11 mouse cellular contexts compared by ENCODE assay signal in the genomic region with DNA sequence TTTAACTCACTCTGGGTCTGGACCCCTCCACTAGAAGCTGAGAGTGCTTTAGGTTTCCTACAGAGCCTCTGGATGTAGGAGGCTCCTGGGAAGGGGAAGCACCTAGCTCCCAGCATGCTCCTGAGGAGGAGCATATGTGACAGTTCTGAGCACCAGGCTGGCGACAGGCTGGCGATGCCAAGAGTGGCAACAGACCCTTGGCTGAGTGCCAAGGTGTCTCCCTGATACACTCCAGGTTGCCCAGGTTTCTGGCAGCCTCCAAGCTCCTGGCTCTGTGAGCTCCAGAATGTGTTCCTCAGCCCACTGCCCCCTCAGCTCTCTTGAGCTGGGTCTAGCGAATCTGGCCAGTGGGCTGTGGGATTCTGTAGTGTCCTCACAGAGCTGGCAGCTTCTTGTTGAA. TPM values are rescaled to one million over a fixed set of nuclear protein-coding genes. Genes with fewer than 3 reads are reported as not detected.
DNase-seq lines count a peak whose midpoint lies in the region; ATAC-seq and TF ChIP-seq lines count a peak whose summit lies in the region.
"Had no signal": no experiment of that assay in that cellular context is flagged by ENCODE, and none has a peak within 500 bp of the region (broad histone marks: within the 10 kb centered on the region; RNA-seq: fewer than 3 reads in every experiment).

No protein-coding gene starts in this region.

- DNase-seq in heart, adult 18-20 months = peak; percentile 31 to 48
- no peak for DNase-seq in heart, adult 8-10 months (ENCODE audit: low spot score)
- peak; percentile 15 for DNase-seq in lung, postnatal 36 days
- no peak for DNase-seq in lung, postnatal 14 days
- DNase-seq in cerebellum, postnatal 36 days = peak; percentile 75 to 77
- no peak for DNase-seq in frontal cortex, postnatal 25 days (ENCODE audit: low spot score in 2 of 2)
- DNase-seq: embryo, embryonic 11 days had no signal

- peaks cover 67% of the 10 kb centered on the region for H3K4me1 ChIP-seq in olfactory bulb, adult 2 months (ENCODE audit: control insufficient read depth, insufficient read depth, low read length)

- 0 out of 2 replicates have a peak overlapping the region, but pooled peaks have one; percentile 1 for H3K27ac ChIP-seq in olfactory bulb, adult 2 months (ENCODE audit: insufficient read depth, low read depth, low read length)
- H3K27ac ChIP-seq: liver, embryonic 14.5 days had no signal

- WGBS in olfactory bulb, adult 2 months = 26% methylated on average over 3 of the region's 3 CpGs

- 0 out of 2 replicates have a peak overlapping the region, but pooled peaks have one; percentile 6 for H3K4me3 ChIP-seq in olfactory bulb, adult 2 months (ENCODE audit: insufficient read depth, low read depth, low read length)

- no peak for TF ChIP-seq POLR2A in olfactory bulb, adult 2 months (IDR thresholded peaks at IDR 0.05; ENCODE audit: insufficient read depth, low read depth, low read length)

- no peak for ATAC-seq in activated CD4-positive, CD25-positive, alpha-beta regulatory T cell, adult 4 months

- no peak for TF ChIP-seq CTCF in olfactory bulb, adult 2 months (IDR thresholded peaks at IDR 0.05; ENCODE audit: insufficient read depth, low read depth, low read length)

RNA-seq across cellular contexts. Expression of a gene that starts 2.9 kb away (rescaled TPM):
- not detected for total RNA-seq in heart, adult 18-20 months (2021)
- not detected for total RNA-seq in heart, adult 8-10 months (2022)
- not detected in 2 replicates for polyA plus RNA-seq in olfactory bulb, adult 2 months (2012; ENCODE audit: insufficient read depth, insufficient read length, low replicate concordance, missing spikeins)
- polyA plus RNA-seq in activated CD4-positive, CD25-positive, alpha-beta regulatory T cell, adult 4 months (2017; shearing (Covaris generic)) = not detected
- total RNA-seq: gastrocnemius, adult 18-20 months had no signal

RNA-seq across cellular contexts. Expression of a gene that starts 10.4 kb away (rescaled TPM):
- total RNA-seq in heart, adult 18-20 months (2021) = 1 to 10 TPM; 7.8 to 7.9 TPM
- 10 to 100 TPM in 1 of 4 experiments, 1 to 10 TPM in 3; 8.2 to 12.6 (median 9.5) TPM for total RNA-seq in heart, adult 8-10 months (2022)
- not detected in 2 replicates for polyA plus RNA-seq in olfactory bulb, adult 2 months (2012; ENCODE audit: insufficient read depth, insufficient read length, low replicate concordance, missing spikeins)
- 10 to 100 TPM; 15.5 to 15.9 TPM for polyA plus RNA-seq in activated CD4-positive, CD25-positive, alpha-beta regulatory T cell, adult 4 months (2017; shearing (Covaris generic))

RNA-seq across cellular contexts. Expression of a gene that starts 31.0 kb away (rescaled TPM):
- 10 to 100 TPM in 1 of 2 experiments, 1 to 10 TPM in 1; 2.2 to 19.1 TPM for total RNA-seq in heart, adult 18-20 months (2021)
- 1 to 10 TPM; 1.2 to 7.6 (median 2.7) TPM for total RNA-seq in heart, adult 8-10 months (2022)
- polyA plus RNA-seq in olfactory bulb, adult 2 months (2012; ENCODE audit: insufficient read depth, insufficient read length, low replicate concordance, missing spikeins) = 2,065 TPM in 1 of 2 replicates, not detected in the other
- 1,000 to 10,000 TPM; 3,019 to 4,069 TPM for polyA plus RNA-seq in activated CD4-positive, CD25-positive, alpha-beta regulatory T cell, adult 4 months (2017; shearing (Covaris generic))

RNA-seq across cellular contexts. Expression of a gene that starts 46.5 kb away (rescaled TPM):
- total RNA-seq in heart, adult 18-20 months (2021) = 1 to 10 TPM in 1 of 2 experiments, under 1 TPM in 1; 0.55 to 2.4 TPM
- total RNA-seq in heart, adult 8-10 months (2022) = under 1 TPM; 0.13 to 0.57 (median 0.34) TPM
- not detected in 2 replicates for polyA plus RNA-seq in olfactory bulb, adult 2 months (2012; ENCODE audit: insufficient read depth, insufficient read length, low replicate concordance, missing spikeins)
- 100 to 1,000 TPM; 489 to 584 TPM for polyA plus RNA-seq in activated CD4-positive, CD25-positive, alpha-beta regulatory T cell, adult 4 months (2017; shearing (Covaris generic))
- total RNA-seq: gastrocnemius, adult 18-20 months had no signal

RNA-seq across cellular contexts. Expression of a gene that starts 55.2 kb away (rescaled TPM):
- 1 to 10 TPM; 3.8 to 6.3 TPM for total RNA-seq in heart, adult 18-20 months (2021)
- 1 to 10 TPM; 4.2 to 8.7 (median 5.3) TPM for total RNA-seq in heart, adult 8-10 months (2022)
- polyA plus RNA-seq in olfactory bulb, adult 2 months (2012; ENCODE audit: insufficient read depth, insufficient read length, low replicate concordance, missing spikeins) = not detected in 2 replicates
- 100 to 1,000 TPM; 197 to 261 TPM for polyA plus RNA-seq in activated CD4-positive, CD25-positive, alpha-beta regulatory T cell, adult 4 months (2017; shearing (Covaris generic))

Comparison
In these comparisons a context has a peak if more than half of its experiments do, and no peak if none do; other contexts are left out.
1. DNase-seq: peak in heart, adult 18-20 months (2 of 2), lung, postnatal 36 days (single experiment) and cerebellum, postnatal 36 days (2 of 2); none in heart, adult 8-10 months (single experiment), lung, postnatal 14 days (single experiment) and frontal cortex, postnatal 25 days (0 of 2).